18 mouse cellular contexts compared by ENCODE assay signal in genomic region chr8:103976488-103976887, GRCm38 (mm10).
DNase-seq lines count a peak whose midpoint lies in the region; ATAC-seq and TF ChIP-seq lines count a peak whose summit lies in the region.
"Had no signal": no experiment of that assay in that cellular context is flagged by ENCODE, and none has a peak within 500 bp of the region (broad histone marks: within the 10 kb centered on the region; RNA-seq: fewer than 3 reads in every experiment).

No protein-coding gene starts in this region.

- H3K27me3 ChIP-seq in forebrain, postnatal 0 days (ENCODE audit: insufficient read depth, low read length), result no peaks in the 10 kb centered on the region
- H3K27me3 ChIP-seq in forebrain, embryonic 16.5 days (replicated peaks; ENCODE audit: control insufficient read depth, insufficient read depth, low read length), result no peaks in the 10 kb centered on the region
- no peaks in the 10 kb centered on the region for H3K27me3 ChIP-seq in midbrain, postnatal 0 days (ENCODE audit: insufficient read depth, low read length)
- H3K27me3 ChIP-seq in midbrain, embryonic 13.5 days, result no peaks in the 10 kb centered on the region
- H3K27me3 ChIP-seq: embryonic facial prominence, embryonic 13.5 days; heart, embryonic 12.5 days; liver, embryonic 15.5 days had no signal

- no peaks in the 10 kb centered on the region for H3K4me1 ChIP-seq in forebrain, postnatal 0 days (ENCODE audit: insufficient read depth)
- no peaks in the 10 kb centered on the region for H3K4me1 ChIP-seq in forebrain, embryonic 16.5 days (replicated peaks; ENCODE audit: control insufficient read depth, insufficient read depth, low read length)
- H3K4me1 ChIP-seq in midbrain, postnatal 0 days (ENCODE audit: insufficient read depth, low read length), result no peaks in the 10 kb centered on the region
- no peaks in the 10 kb centered on the region for H3K4me1 ChIP-seq in midbrain, embryonic 13.5 days (replicated peaks)
- H3K4me1 ChIP-seq: embryonic facial prominence, embryonic 13.5 days; heart, embryonic 12.5 days; liver, embryonic 15.5 days had no signal

- H3K4me2 ChIP-seq in forebrain, postnatal 0 days (ENCODE audit: low read depth), result no peak overlapping the region
- no peak overlapping the region for H3K4me2 ChIP-seq in forebrain, embryonic 16.5 days (ENCODE audit: low read length)
- no peak overlapping the region for H3K4me2 ChIP-seq in midbrain, postnatal 0 days (ENCODE audit: low read depth, low read length, poor library complexity, severe bottlenecking)
- H3K4me2 ChIP-seq in midbrain, embryonic 13.5 days (replicated peaks), result no peak overlapping the region
- H3K4me2 ChIP-seq: embryonic facial prominence, embryonic 13.5 days; heart, embryonic 12.5 days; liver, embryonic 15.5 days; midbrain, embryonic 11.5 days had no signal

- H3K4me3 ChIP-seq in forebrain, postnatal 0 days (ENCODE audit: low read depth, low read length), result no peak overlapping the region
- no peak overlapping the region for H3K4me3 ChIP-seq in forebrain, embryonic 16.5 days (replicated peaks; ENCODE audit: low read length)
- no peak overlapping the region for H3K4me3 ChIP-seq in midbrain, postnatal 0 days (ENCODE audit: low read depth, low read length)
- H3K4me3 ChIP-seq in midbrain, embryonic 13.5 days (replicated peaks), result no peak overlapping the region
- H3K4me3 ChIP-seq: embryonic facial prominence, embryonic 13.5 days; heart, embryonic 12.5 days; liver, embryonic 15.5 days; myocyte had no signal

- TF ChIP-seq CTCF in forebrain, postnatal 0 days (IDR thresholded peaks at IDR 0.05; ENCODE audit: low read depth), result 0 out of 2 replicates have a peak, but pooled peaks have one; percentile 12
- peak; percentile 21 for TF ChIP-seq CTCF in midbrain, postnatal 0 days (IDR thresholded peaks at IDR 0.05)

- no peak overlapping the region for H3K9ac ChIP-seq in forebrain, postnatal 0 days
- no peak overlapping the region for H3K9ac ChIP-seq in forebrain, embryonic 16.5 days (replicated peaks; ENCODE audit: low read depth, low read length)
- H3K9ac ChIP-seq in midbrain, postnatal 0 days (replicated peaks; ENCODE audit: low read length, poor library complexity, severe bottlenecking), result no peak overlapping the region
- H3K9ac ChIP-seq in midbrain, embryonic 13.5 days (replicated peaks), result no peak overlapping the region
- H3K9ac ChIP-seq: embryonic facial prominence, embryonic 13.5 days; heart, embryonic 12.5 days; liver, embryonic 15.5 days had no signal

- ATAC-seq in forebrain, postnatal 0 days, result no peak
- no peak for ATAC-seq in forebrain, embryonic 16.5 days
- no peak for ATAC-seq in midbrain, postnatal 0 days (ENCODE audit: low FRiP score)
- no peak for ATAC-seq in midbrain, embryonic 13.5 days
- ATAC-seq: activated CD4-positive, CD25-positive, alpha-beta regulatory T cell, adult 4 months had no signal

- no peaks in the 10 kb centered on the region for H3K9me3 ChIP-seq in forebrain, postnatal 0 days (ENCODE audit: low read length)
- H3K9me3 ChIP-seq in forebrain, embryonic 16.5 days (ENCODE audit: control insufficient read depth, low read length), result no peaks in the 10 kb centered on the region
- no peaks in the 10 kb centered on the region for H3K9me3 ChIP-seq in midbrain, postnatal 0 days (ENCODE audit: low read length)
- H3K9me3 ChIP-seq in midbrain, embryonic 13.5 days, result no peaks in the 10 kb centered on the region
- H3K9me3 ChIP-seq: embryonic facial prominence, embryonic 13.5 days; heart, embryonic 12.5 days; liver, embryonic 15.5 days had no signal

- H3K36me3 ChIP-seq in forebrain, postnatal 0 days (ENCODE audit: insufficient read depth), result no peaks in the 10 kb centered on the region
- H3K36me3 ChIP-seq in forebrain, embryonic 16.5 days (ENCODE audit: control insufficient read depth, insufficient read depth), result no peaks in the 10 kb centered on the region
- no peaks in the 10 kb centered on the region for H3K36me3 ChIP-seq in midbrain, postnatal 0 days (ENCODE audit: insufficient read depth, low read length)
- no peaks in the 10 kb centered on the region for H3K36me3 ChIP-seq in midbrain, embryonic 13.5 days
- H3K36me3 ChIP-seq: embryonic facial prominence, embryonic 13.5 days; heart, embryonic 12.5 days; liver, embryonic 15.5 days had no signal

- no peak for DNase-seq in forebrain, postnatal 0 days
- DNase-seq in midbrain, postnatal 0 days (ENCODE audit: low spot score), result no peak
- DNase-seq in WW6 (ENCODE audit: low read depth, low spot score), result peak; percentile 3
- DNase-seq in thymus, postnatal 36 days, result peak; percentile 3 to 7
- no peak for DNase-seq in cerebellum, postnatal 10 days
- no peak for DNase-seq in ovary, postnatal 10 days (ENCODE audit: low spot score)
- DNase-seq: cerebellum, postnatal 25 days; kidney, postnatal 14 days; layer of hippocampus, adult 9-11 months; lung, postnatal 4 days had no signal

- WGBS in forebrain, postnatal 0 days, result 76% methylated on average over 6 of the region's 6 CpGs
- 72% methylated on average over 6 of the region's 6 CpGs for WGBS in forebrain, embryonic 16.5 days
- 73% methylated on average over 6 of the region's 6 CpGs for WGBS in midbrain, postnatal 0 days
- WGBS in midbrain, embryonic 13.5 days, result 74% methylated on average over 6 of the region's 6 CpGs

- no peak overlapping the region for H3K27ac ChIP-seq in forebrain, postnatal 0 days (ENCODE audit: low read depth, low read length)
- no peak overlapping the region for H3K27ac ChIP-seq in forebrain, embryonic 16.5 days (ENCODE audit: low read length)
- H3K27ac ChIP-seq in midbrain, postnatal 0 days (ENCODE audit: low read depth, low read length), result no peak overlapping the region
- no peak overlapping the region for H3K27ac ChIP-seq in midbrain, embryonic 13.5 days
- H3K27ac ChIP-seq: embryonic facial prominence, embryonic 13.5 days; liver, embryonic 15.5 days had no signal

Comparison
In these comparisons a context has a peak if more than half of its experiments do, and no peak if none do; other contexts are left out.
1. DNase-seq: peak in WW6 (single experiment) and thymus, postnatal 36 days (2 of 2); none in forebrain, postnatal 0 days (single experiment), midbrain, postnatal 0 days (single experiment), cerebellum, postnatal 10 days (0 of 2) and ovary, postnatal 10 days (single experiment).